Mouse (Mus musculus) cerebellum, adult 9-10 months (tissue): ENCODE measurements at regions not wholly inside any gene's neighbourhood (a gene's known extent, or its start where the extent isn't known, plus 50 kb on each side); places are given as distances from the start of the nearest gene placed in this dataset.

ENCODE experiments used
- DNase-seq: peaks from one replicate; pipeline ENCODE4 v3.0.0; 2022

DNA sequence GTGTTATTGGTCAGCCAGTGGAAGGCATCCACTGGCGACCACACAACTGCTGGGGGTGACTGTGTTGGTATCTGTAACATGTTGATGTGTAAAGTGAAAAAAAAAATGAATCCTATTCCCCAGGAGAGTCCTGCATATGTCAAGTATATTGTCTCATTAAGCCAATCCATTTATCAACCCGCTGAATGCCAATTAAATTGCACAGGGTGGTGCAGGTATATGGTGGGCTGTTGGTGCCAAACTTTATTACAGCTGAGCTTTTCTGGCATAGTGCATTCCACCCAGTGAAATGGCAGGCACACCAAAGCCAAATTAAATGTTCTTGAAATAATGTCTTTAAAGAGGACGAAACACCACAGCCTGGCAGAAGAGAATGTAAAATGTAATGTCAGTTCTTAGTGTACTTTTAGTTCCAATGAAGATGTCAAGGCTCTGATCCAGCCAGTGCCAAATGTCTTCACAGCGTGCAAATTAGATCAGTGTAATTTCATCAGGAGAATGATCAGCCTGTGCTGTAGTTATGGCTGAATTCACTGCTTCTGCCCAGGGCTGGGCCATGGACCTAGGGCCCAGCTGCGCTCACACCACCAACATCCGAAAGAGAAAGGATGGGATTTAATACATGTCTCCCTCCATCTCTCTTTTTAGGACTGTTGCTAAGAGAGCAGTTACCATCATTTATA lies 66.6 kb upstream of the Itga4 start:
- no peak for DNase-seq

GRCm38 (mm10) chr2:79193851-79194250 lies 61.4 kb upstream of the Itga4 start:
- no peak for DNase-seq

- no peak for DNase-seq
Observed at GRCm38 (mm10) chr2:79201677-79202076, 53.5 kb upstream of the Itga4 start.
